Mouse (Mus musculus) forebrain, embryonic 11.5 days (tissue): ENCODE data around the gene H2-Ab1. TPM values are rescaled to one million over a fixed set of nuclear protein-coding genes. Genes with fewer than 3 reads are reported as not detected.

Experiments used
- ATAC-seq: fragments of 200-750 bp; cut with Nextera tagmentation; replicated peaks from 2 replicates; pipeline ENCODE4 v1.8.0; 2017; ENCODE audit warnings: moderate TSS enrichment; ENCODE audit not compliant: low FRiP score
- DNase-seq: peaks from one replicate; pipeline ENCODE4 v3.0.0-alpha.2; 2017; ENCODE audit warnings: low spot score
- H3K27ac ChIP-seq: fragments of 300-500 bp; sonication (generic); 2 replicates; pipeline ENCODE4 v1.5.1; 2014; ENCODE audit warnings: low read depth, low read length
- H3K27me3 ChIP-seq: fragments of 300-500 bp; sonication (generic); 2 replicates; pipeline ENCODE4 v1.6.1; 2014; ENCODE audit warnings: mild to moderate bottlenecking, low read length, mixed read lengths; ENCODE audit not compliant: control insufficient read depth, insufficient read depth
- H3K36me3 ChIP-seq: fragments of 300-500 bp; sonication (generic); 2 replicates; pipeline ENCODE4 v1.6.1; 2014; ENCODE audit warnings: mild to moderate bottlenecking, low read length, moderate library complexity, mixed read lengths; ENCODE audit not compliant: control insufficient read depth, insufficient read depth
- H3K4me1 ChIP-seq: fragments of 300-500 bp; sonication (generic); replicated peaks from 2 replicates; pipeline ENCODE4 v1.6.1; 2014; ENCODE audit warnings: low read length, mixed read lengths; ENCODE audit not compliant: control insufficient read depth, insufficient read depth
- H3K4me2 ChIP-seq: fragments of 300-500 bp; sonication (generic); 2 replicates; pipeline ENCODE4 v1.6.1; 2014; ENCODE audit warnings: low read depth, mild to moderate bottlenecking, low read length, moderate library complexity, mixed read lengths; ENCODE audit not compliant: severe bottlenecking
- H3K4me3 ChIP-seq: fragments of 300-500 bp; sonication (generic); 2 replicates; pipeline ENCODE4 v1.5.1; 2014; ENCODE audit warnings: low read depth, low read length
- H3K9ac ChIP-seq: fragments of 300-500 bp; sonication (generic); 2 replicates; pipeline ENCODE4 v1.6.1; 2014; ENCODE audit warnings: low read length
- H3K9me3 ChIP-seq: fragments of 300-500 bp; sonication (generic); 2 replicates; pipeline ENCODE4 v1.6.1; 2016; ENCODE audit warnings: low read length, mixed read lengths; ENCODE audit not compliant: control insufficient read depth
- WGBS: fragments of 180-500 bp; shearing (Covaris S2); extraction: QIAGEN DNeasy Blood & Tissue Kit; methylation state at CpG from one replicate; pipeline ENCODE4 v1.1.7; 2014; 5-methylcytosine and 5-hydroxymethylcytosine counted together
- polyA plus RNA-seq: library from polyadenylated mRNA; unstranded; fragments of >200 nt; fragmentation: Nextera tagmentation; extraction: Ambion mirVana; gene quantifications from 2 replicates; pipeline ENCODE4 v1.2.1, GENCODE M21; 2014

H2-Ab1 gene
- polyA plus RNA-seq, 1 experiment from 2014 or later: 3.0 TPM

DNA sequence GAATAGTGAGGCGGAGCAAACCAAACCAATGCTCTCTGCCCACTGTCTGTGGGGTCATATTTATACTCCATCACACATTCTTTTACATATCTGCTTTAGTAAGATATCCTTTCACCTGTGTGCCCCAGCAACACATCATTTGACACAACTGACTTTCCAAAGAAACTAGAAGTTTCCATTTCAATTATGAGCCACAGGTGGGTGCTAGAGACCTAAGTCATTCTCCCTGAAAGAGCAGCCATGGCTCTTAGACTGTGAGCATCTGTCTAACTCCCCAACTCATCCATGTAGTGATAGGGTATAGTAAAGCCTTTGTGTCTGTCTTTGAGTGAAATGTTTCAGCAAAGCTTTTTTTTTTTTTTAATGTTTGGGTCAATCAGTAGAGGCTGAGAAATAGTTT, 14.6 kb downstream of the H2-Ab1 start:
- Histone ChIP-seq H3K36me3 (no peaks in the 10 kb centered on the region), H3K4me1 (no peaks in the 10 kb centered on the region), H3K9ac (no peak overlapping the region), H3K4me3 (no peak overlapping the region), H3K9me3 (no peaks in the 10 kb centered on the region), H3K27me3 (no peaks in the 10 kb centered on the region), H3K27ac (no peak overlapping the region), H3K4me2 (no peak overlapping the region)
- 94% methylated on average over 1 of the region's 1 CpGs for WGBS
- DNase-seq (no peak), ATAC-seq (no peak)

DNA sequence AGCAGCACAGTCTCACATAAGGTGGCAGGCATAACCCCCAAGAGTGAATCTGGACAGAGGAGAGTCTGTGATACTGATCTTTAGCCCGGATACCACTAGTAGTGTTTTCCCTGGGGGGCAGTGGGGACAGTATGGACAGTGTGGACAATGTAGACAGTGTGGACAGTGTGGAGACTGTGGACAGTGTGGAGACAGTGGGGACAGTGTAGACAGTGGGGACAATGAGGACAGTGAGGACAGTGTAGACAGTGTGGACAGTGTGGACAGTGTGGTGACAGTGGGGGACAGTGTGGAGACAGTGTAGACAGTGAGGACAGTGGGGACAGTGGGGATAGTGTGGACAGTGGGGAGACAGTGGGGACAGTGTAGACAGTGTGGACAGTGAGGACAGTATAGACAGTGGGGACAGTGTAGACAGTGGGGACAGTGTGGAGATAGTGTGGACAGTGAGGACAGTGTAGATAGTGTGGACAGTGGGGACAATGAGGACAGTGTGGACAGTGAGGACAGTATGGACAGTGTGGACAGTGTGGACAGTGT, 23.1 kb downstream of the H2-Ab1 start:
- no peaks in the 10 kb centered on the region for H3K27me3 ChIP-seq
- no peaks in the 10 kb centered on the region for H3K4me1 ChIP-seq
- H3K4me3 ChIP-seq: no peak overlapping the region
- 74% methylated on average over 1 of the region's 1 CpGs for WGBS
- DNase-seq (no peak), ATAC-seq (no peak)
- no peaks in the 10 kb centered on the region for H3K9me3 ChIP-seq
- no peak overlapping the region for H3K9ac ChIP-seq
- no peaks in the 10 kb centered on the region for H3K36me3 ChIP-seq
- no peak overlapping the region for H3K27ac ChIP-seq
- no peak overlapping the region for H3K4me2 ChIP-seq

GRCm38 (mm10) chr17:34281836-34282235, 24.3 kb downstream of the H2-Ab1 start:
- Histone ChIP-seq H3K27me3 (no peaks in the 10 kb centered on the region), H3K4me3 (no peak overlapping the region), H3K9ac (no peak overlapping the region), H3K4me1 (no peaks in the 10 kb centered on the region), H3K27ac (no peak overlapping the region), H3K36me3 (no peaks in the 10 kb centered on the region), H3K4me2 (no peak overlapping the region), H3K9me3 (no peaks in the 10 kb centered on the region)
- ATAC-seq (no peak), DNase-seq (no peak)
- WGBS: 87% methylated on average over 1 of the region's 1 CpGs

- 75% methylated on average over 4 of the region's 4 CpGs for WGBS
- H3K36me3 ChIP-seq: no peaks in the 10 kb centered on the region
- no peak for ATAC-seq
These were observed 27.9 kb downstream of the H2-Ab1 start for GRCm38 (mm10) chr17:34285371-34285770.

GRCm38 (mm10) chr17:34285848-34286247, 28.4 kb downstream of the H2-Ab1 start:
- ATAC-seq (no peak), DNase-seq (no peak)
- H3K9ac ChIP-seq: no peak overlapping the region
- H3K4me2 ChIP-seq: no peak overlapping the region
- WGBS: 47% methylated on average over 4 of the region's 4 CpGs
- H3K4me1 ChIP-seq: no peaks in the 10 kb centered on the region
- no peaks in the 10 kb centered on the region for H3K27me3 ChIP-seq
- no peaks in the 10 kb centered on the region for H3K36me3 ChIP-seq
- H3K9me3 ChIP-seq: no peaks in the 10 kb centered on the region
- no peak overlapping the region for H3K4me3 ChIP-seq
- H3K27ac ChIP-seq: no peak overlapping the region

More at GRCm38 (mm10) chr17:34285371-34285770, 27.9 kb downstream of the H2-Ab1 start:
- no peaks in the 10 kb centered on the region for H3K9me3 ChIP-seq
- H3K4me1 ChIP-seq: no peaks in the 10 kb centered on the region
- H3K4me3 ChIP-seq: no peak overlapping the region
- H3K27me3 ChIP-seq: no peaks in the 10 kb centered on the region
- no peak overlapping the region for H3K4me2 ChIP-seq
- no peak overlapping the region for H3K9ac ChIP-seq
- no peak for DNase-seq
- no peak overlapping the region for H3K27ac ChIP-seq

- no peak for ATAC-seq
- WGBS: 80% methylated on average over 5 of the region's 5 CpGs
These were observed 29.0 kb downstream of the H2-Ab1 start for GRCm38 (mm10) chr17:34286501-34286900.

GRCm38 (mm10) chr17:34286999-34287398, 29.5 kb downstream of the H2-Ab1 start:
- Histone ChIP-seq H3K36me3 (no peaks in the 10 kb centered on the region), H3K4me2 (no peak overlapping the region)
- WGBS: 73% methylated on average over 6 of the region's 6 CpGs

More at GRCm38 (mm10) chr17:34286501-34286900, 29.0 kb downstream of the H2-Ab1 start:
- Histone ChIP-seq H3K27ac (no peak overlapping the region), H3K36me3 (no peaks in the 10 kb centered on the region), H3K9me3 (no peaks in the 10 kb centered on the region), H3K4me2 (no peak overlapping the region), H3K4me1 (no peaks in the 10 kb centered on the region), H3K4me3 (no peak overlapping the region), H3K9ac (no peak overlapping the region), H3K27me3 (no peaks in the 10 kb centered on the region)
- no peak for DNase-seq

GRCm38 (mm10) chr17:34287648-34288047, 30.2 kb downstream of the H2-Ab1 start, which contains the start of gene H2-Aa:
H2-Aa (minus strand) TSS chr17:34287823.
- Histone ChIP-seq H3K9ac (no peak within 1 kb of the TSS), H3K4me1 (no peaks in the 10 kb centered on the region), H3K4me3 (no peak within 1 kb of the TSS), H3K27me3 (no peaks in the 10 kb centered on the region), H3K36me3 (no peaks in the 10 kb centered on the region), H3K4me2 (no peak within 1 kb of the TSS), H3K9me3 (no peaks in the 10 kb centered on the region), H3K27ac (no peak within 1 kb of the TSS)
- DNase-seq (peak; percentile 59), ATAC-seq (no peak)
- WGBS: 13% methylated on average over 8 of the region's 8 CpGs

More at GRCm38 (mm10) chr17:34286999-34287398, 29.5 kb downstream of the H2-Ab1 start:
- H3K9me3 ChIP-seq: no peaks in the 10 kb centered on the region
- no peak overlapping the region for H3K4me3 ChIP-seq
- H3K9ac ChIP-seq: no peak overlapping the region
- no peaks in the 10 kb centered on the region for H3K4me1 ChIP-seq
- no peak for DNase-seq
- no peak overlapping the region for H3K27ac ChIP-seq
- H3K27me3 ChIP-seq: no peaks in the 10 kb centered on the region
- no peak for ATAC-seq

GRCm38 (mm10) chr17:34288131-34288530, 30.6 kb downstream of the H2-Ab1 start:
- H3K36me3 ChIP-seq: no peaks in the 10 kb centered on the region
- no peak overlapping the region for H3K4me2 ChIP-seq
- DNase-seq: no peak
- no peaks in the 10 kb centered on the region for H3K4me1 ChIP-seq
- no peaks in the 10 kb centered on the region for H3K27me3 ChIP-seq
- H3K27ac ChIP-seq: no peak overlapping the region
- WGBS: 69% methylated on average over 3 of the region's 3 CpGs
- H3K9me3 ChIP-seq: no peaks in the 10 kb centered on the region
- no peak overlapping the region for H3K9ac ChIP-seq
- no peak for ATAC-seq
- H3K4me3 ChIP-seq: no peak overlapping the region
